Mouse (Mus musculus): ENCODE data around the gene Ube2q2. TPM values are rescaled to one million over a fixed set of nuclear protein-coding genes. Genes with fewer than 3 reads are reported as not detected.
"Not testable (repeated sequence)": the region's sequence is repeated elsewhere in the genome, so short reads cannot be mapped to it uniquely, and the experiment has no call there.

The Ube2q2 gene
- 46.7 and 47.5 TPM in 2 replicates for total RNA-seq (2021)
- long read RNA-seq, experiment 1, transcript Ube2q2-201 (13 exons, 3,456 nt), result major isoform, 40 of 63 reads
- long read RNA-seq, experiment 1, transcript Ube2q2-202 (12 exons, 1,680 nt), result minor isoform, 5 of 63 reads
- long read RNA-seq, experiment 1, transcript Ube2q2-203 (13 exons, 2,081 nt), result minor isoform, 5 of 63 reads
- long read RNA-seq, experiment 1, partial matches to known transcripts, result 5 of 63 reads
- long read RNA-seq, experiment 1, other reads (novel, unspliced or antisense), result 8 of 63 reads
- long read RNA-seq, experiment 2, transcript Ube2q2-202 (12 exons, 1,680 nt), result minor isoform, 6 of 53 reads
- long read RNA-seq, experiment 2, transcript Ube2q2-201 (13 exons, 3,456 nt), result major isoform, 38 of 53 reads
- long read RNA-seq, experiment 2, partial matches to known transcripts, result 2 of 53 reads
- long read RNA-seq, experiment 2, other reads (novel, unspliced or antisense), result 7 of 53 reads

DNA sequence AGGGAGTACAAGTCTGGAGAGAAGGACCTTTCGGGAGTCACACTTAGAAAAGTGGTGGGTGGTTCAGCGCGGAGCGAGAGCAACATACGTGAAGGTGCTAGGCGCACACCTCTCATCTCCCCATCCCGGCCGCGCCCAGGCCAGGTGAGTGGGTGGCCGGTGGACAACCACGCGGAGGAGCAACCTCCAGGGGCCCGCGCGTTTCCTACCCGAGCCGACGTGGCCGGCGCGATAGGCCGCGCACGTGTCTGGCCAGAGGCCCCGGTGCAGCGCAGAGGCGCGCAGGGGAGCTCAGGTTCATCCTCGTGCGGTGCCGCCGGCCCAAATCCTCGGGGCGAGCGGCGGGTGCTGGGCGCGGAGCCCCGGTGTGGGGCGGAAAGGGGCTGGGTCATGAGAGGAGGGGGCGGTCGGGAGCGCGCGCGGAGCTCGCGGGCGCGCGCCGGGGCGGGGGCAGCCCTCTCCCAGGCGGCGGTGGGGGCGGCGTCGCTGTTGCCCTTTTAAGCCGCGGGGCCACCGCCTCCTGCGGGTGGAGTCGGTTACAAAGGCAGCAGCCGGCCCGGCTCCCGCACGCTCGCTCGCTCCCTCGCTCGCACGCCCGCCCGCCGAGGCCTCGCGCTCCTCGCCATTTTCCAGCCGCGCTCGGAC is at the start of gene Ube2q2:
Ube2q2 (plus strand) TSS at position 1 of the 645 bp plus-strand sequence.
- peak; percentile 87 for DNase-seq

DNA sequence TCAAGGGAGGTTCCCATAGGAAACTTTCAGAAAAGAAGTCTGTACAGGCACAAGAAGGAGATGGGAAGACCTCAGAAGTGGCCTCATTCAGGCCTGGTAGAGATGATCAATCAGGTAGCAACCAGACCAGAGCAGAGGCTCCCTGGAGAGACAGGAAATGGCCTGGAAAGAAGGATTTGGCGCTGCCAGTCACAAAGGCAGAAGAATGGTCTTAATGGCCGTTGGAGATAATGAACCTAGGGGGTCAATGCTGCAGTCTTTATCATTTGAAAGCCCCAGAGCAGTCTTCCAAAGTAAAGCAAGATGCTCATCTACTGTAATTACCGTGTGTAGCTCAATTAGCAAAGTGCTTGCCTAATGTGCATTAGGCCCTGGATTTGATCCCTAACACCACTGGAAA is 47.5 kb upstream of the Ube2q2 start:
- no peak for DNase-seq

DNA sequence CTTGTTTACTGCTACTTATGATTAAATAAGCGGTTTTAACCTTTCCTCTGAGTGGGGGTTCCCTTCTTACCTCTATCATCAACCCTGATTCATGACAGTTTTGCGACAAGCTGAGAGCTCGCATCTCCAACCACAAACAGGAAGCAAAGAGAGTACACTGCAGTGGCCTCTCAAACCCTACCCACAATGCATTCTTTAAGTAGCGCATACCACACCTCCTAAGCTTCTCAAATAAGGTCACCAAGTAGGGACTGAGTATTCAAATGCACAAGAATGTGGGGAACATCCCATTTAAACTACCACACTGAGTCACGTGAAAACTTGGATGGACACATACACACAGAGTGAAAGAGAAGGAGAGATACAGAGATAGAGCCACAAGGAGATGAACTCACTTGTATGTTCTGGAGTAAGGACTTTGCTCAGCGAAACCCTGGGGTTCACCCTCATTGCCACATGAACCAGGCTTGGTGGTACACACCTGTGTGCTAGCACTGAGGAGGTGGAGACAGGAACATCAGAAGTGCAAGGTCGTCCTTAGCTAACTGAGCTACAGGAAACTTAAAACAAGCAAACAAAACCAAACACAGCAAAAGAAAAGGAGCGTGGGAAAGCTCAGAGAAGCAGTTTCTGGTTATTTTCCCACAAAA is 46.3 kb upstream of the Ube2q2 start:
- DNase-seq, result no peak

DNA sequence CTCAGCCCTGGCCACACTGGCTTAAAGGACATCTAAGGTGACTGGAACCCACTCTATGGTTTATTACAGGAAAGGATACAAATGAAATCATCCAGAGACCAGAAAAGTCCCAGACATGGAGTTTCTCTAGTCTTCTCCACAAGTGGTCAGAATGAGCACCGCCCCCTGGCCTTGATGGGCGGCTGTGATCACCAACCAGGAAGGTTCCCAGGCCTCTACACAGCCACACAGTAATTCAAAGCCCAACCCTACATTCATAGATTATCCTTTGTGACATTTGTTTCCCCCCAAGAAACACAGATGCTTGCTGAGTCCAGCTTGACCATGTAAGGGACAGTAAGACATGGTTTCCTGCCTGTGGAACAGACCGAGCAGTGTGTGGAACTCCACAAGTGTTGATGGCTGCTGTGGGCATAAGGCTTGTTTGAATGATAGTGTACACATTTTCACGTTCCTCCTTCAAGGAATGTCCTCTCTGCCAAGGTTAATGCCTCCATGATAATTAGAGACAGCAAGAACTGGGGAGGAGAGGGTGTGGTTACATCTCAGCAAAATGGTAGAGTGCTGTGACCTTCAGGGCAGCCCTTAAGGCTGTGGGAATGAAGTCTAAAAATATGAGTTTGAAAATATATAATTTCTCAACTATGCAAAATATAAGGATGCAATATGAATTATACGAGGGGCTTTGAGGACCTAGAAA is 45.6 kb upstream of the Ube2q2 start:
- DNase-seq, result no peak

DNA sequence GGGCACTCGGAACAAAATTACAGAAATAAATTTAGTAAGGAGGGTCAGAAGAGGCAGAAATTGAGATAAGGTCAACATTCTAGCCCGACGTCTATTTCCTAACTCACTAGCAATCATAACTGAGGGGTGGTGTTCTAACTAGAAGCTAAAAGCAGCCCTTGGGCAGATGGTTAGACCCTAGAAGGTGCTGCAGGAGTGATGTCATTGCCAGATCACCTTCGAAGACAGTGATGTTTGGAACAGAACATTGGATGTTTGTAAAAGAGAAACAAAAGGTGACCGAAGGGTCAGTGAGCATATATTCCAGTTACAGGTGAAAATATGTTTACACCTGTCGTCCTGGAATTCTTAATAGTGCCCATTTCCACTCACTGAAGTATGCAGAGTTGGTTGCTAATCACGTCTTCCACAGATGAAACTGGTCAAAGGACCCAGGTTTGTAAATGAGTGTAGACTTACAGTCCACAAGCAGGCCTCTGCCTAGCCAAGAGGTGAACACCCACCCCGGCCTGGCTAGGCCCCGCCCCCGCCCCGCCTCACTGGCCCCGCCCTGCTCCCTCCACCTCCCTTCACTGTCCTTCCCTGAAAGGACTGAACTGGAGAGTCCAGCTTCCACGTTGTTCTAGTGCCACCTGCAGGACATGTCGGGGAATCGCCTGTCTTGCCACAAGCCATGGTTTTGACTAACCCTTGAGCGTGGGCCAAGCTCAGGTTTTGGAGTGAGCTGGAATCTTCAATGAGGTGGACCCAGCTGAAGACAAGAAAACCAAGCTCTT is 38.4 kb upstream of the Ube2q2 start:
- peak; percentile 93 for DNase-seq

DNA sequence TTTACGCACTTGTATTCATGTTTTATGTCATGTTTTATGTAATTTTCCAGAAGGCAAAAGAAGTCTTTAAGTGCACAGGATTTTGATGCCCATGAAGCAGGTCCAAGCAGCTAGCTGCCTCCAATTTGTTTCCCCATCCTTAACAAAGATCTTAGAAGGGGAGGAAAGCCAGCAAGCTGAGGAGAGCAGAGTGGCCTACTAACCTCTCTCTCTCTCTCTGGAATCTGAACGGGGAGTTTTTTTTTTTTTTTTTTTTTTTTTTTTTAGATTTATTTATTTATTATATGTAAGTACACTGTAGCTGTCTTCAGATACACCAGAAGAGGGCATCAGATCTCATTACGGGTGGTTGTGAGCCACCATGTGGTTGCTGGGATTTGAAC is 37.8 kb upstream of the Ube2q2 start:
- not testable (repeated sequence) for DNase-seq

DNA sequence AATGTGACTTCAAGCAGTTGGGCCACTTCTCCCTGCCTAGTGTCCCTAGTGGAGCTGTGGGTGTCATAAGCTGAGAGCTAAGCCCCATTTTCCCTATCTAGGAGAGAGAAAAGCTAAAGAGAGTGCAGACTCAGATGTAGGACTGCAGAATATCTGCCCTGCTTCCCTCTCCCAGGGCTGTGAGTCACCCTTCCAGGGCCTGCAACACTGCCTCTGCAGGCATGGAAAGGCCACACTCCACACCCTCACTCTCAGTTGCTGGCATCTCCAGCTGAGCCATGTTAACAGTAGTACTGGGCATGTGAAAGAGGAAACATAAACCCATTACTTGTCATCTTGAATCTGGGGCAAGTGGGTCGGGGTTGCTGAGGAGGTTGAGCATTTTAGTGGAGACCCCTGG is 33.9 kb upstream of the Ube2q2 start:
- DNase-seq, result peak; percentile 63

DNA sequence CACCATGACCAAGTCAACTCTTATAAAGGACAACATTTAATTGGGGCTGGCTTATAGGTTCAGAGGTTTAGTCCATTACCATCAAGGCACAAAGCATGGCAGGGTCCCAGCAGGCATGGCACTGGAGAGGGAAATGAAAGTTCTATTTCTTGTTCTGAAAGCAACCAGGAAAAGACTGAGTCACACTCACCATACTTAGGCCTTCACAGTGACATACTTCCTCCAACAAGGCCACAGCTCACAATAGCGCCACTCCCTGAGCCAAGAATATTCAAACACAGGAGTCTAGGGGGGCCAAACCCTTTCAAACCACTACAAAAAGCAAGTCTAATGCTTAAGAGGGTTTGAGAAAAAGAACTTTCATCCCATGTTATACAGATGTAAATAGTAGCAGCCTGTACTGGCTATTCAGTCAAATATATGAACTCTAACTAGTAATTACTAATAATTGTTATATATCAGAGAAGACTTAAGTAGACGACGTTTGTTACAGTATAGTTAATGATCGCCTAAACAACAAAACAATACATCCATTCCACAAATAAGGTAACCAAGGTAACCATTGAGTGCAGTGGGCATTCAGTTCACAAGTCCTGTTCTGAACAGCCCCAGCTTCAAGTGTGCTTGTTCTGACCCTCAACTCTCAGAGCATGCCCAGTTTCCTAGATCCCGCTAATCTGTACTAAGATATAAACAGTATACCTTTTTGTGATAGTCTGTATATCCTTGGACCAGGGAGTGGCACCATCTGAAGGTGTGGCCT is 31.2 kb upstream of the Ube2q2 start:
- peak; percentile 30 for DNase-seq

DNA sequence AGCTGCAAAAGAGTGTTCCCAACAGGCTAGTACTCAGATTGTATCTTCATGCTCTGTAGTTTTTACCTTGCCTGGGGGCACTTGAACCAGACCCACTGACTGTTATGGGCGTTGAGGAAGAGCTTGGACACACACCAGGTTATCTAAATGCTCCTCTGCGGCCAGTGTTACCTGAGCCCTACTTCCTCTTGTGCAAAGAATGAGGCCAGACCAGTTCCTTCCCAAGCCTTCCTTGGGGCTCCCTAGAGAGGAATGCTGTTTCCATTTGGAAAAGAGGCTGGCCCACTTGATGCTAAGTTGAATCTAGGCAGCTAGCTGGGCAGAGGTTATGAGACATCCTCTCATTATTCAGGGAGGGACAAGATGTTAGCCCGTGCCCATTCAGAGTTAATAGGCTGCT is 26.1 kb upstream of the Ube2q2 start:
- no peak for DNase-seq

DNA sequence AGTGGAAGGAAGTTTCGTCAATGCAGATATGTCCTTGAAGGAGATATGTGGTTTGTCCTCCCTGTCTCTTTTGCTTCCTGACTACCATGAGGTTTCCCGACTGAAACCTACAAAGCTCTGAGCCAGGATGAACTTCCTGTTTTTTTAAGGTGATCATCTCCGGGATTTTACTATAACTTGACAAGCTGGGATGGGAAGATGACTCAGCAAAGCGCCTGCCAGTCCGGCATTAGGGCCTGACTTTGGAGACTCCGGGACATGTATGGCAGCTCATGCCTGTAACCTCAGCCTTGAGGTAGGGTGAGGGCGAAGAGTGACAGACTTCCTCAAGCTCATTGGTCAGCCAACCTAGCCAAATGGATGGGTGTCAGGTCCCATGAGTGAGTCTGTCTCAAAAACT is 22.9 kb upstream of the Ube2q2 start:
- DNase-seq, result no peak

DNA sequence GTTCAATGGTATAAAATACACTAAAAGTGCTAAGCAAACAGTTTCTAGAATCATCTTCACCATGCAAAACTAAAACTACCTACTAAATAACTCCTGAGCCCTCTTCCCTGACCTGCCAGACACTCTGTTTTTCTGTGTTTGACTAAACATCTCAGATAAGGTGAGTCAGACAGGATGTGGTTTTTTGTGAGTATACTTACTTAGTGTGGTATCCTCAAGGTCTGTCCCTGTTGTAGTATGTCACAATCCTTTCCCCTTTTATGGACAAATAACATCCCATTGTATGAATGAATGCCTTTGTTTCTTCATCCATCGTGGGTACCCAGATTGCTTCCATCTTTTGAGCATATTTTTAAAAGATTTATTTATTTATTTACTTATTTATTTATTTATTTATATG is 22.4 kb upstream of the Ube2q2 start:
- no peak for DNase-seq

DNA sequence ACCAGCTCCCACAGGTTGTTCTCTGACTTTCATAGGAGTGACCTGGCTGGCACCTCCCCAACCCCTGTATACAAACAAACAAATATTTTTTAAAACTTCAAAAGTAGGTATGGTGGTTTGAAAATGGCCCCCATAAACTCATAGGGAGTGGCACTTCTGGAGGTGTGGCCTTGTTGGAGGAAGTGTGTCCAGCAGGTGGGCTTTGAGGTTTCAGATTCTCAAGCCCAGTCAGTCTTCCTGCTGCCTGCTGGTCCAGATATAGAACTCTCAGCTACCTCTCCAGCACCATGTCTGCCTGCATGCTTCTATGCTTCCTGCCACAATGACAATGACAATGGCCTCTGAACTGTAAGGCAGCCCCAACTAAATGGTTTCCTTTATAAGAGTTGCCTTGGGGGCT is 16.8 kb upstream of the Ube2q2 start:
- DNase-seq, result no peak

DNA sequence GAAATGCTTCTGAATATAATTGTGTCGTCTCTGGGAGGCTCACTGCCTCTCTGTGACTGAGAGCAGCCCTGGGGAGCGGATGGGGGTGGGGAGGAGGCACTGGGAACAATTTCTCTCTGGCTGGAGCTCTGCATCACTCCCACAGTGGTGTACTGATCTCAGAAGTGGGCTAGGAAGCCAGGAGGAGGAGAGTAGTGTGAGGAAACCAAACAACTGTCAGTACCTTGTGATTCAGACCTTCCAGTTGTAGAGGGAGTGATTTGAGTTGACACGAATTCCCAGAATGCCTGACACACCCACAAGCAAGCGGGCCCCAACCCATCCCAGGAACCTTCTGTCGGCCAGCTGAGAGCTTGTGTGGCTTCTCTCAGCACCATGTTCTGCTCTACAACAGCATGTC is 12.1 kb upstream of the Ube2q2 start:
- DNase-seq, result peak; percentile 51

DNA sequence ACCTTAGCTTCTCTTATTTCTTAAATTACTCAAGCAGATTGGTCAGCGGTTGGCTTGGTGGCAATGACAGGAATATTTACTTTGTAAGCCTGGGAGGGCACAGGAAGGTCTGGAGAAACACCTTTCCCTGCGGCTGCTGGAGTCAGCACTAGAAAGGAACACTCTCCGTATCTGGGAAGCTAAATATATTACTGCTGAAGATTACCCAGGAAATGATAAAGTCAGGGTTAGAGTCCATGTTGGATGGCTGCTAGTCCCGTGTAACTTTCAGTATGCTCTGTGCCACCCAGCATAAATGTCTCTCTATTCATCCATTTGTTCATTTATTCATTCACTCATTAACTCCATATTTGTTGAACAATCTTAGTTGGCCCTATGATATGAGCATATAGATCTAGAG is 11.5 kb upstream of the Ube2q2 start:
- DNase-seq, result no peak

DNA sequence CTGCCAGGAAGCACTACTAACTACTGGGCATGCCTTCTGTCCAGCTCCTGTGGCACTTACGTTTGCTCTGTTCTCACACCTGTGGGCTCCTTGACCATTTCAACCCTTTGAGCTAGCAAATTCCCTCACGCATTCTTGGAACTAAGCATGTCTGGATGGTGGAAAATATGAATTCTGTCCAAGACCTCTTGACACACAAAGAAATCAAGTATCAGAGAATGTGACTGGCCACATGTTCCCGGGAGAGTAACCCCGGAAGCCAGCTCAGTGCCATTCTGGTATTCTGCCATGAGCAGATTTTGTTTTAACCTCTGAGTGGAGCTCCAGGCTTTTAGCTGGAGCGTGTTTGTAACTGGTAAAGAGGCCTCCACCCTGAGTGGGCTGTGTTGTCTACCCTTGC is 8.7 kb upstream of the Ube2q2 start:
- peak; percentile 58 for DNase-seq

DNA sequence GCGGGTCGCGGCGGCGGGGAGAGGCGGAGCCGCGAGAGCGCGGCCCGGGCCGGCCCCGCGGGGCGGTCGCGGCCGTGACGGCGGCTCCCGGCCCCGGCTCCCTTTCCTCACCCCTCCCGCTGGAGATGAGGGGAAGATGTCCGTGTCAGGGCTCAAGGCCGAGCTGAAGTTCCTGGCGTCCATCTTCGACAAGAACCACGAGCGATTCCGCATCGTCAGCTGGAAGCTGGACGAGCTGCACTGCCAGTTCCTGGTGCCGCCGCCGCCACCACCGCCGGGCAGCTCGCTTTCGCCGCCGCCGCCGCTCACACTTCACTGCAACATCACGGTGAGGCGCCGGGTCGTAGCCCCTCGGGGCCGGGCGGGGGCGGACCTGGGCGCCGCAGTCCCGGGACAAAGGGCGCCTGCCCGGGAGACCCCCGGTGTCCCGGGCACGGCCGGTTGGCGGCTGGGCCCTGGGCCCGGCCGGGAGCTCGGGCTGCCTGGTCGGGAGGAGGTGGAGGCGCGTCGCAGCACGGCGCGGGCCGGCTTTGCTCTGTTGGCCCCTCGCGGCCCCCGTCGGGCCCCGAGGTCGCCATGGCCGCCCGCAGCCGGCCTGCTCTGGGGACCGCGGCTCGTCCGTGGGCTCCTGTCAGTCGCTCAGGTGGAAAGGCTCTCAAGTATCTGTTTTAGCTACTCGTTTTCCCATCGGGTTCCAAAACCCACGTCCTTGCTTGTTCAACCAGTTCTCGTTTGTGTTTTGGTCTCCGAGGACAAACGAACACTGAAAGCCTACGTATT is 1.0 kb downstream of the Ube2q2 start:
- peak; percentile 77 for DNase-seq

DNA sequence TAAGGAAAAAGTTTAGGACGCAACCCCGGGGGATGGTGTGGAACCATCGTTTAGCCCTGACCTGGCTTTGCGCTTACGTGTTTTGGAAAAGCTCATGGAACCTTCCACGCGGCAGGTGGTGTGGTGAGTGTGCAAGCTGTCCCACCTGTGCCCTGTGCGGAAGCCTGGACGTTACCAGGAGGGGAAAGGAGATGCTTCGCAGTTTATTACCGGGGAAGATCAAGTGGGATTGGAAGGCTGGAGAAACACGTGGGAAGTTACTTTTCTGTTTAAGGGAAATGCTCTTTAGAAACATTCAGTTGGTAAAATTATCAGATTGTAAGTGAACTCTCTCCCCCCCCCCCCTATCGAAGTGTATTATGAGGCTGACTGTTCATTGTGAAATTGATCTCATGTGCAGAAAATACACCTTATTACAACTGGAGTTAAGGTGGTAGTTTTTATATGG is 1.6 kb downstream of the Ube2q2 start:
- peak; percentile 46 for DNase-seq

DNA sequence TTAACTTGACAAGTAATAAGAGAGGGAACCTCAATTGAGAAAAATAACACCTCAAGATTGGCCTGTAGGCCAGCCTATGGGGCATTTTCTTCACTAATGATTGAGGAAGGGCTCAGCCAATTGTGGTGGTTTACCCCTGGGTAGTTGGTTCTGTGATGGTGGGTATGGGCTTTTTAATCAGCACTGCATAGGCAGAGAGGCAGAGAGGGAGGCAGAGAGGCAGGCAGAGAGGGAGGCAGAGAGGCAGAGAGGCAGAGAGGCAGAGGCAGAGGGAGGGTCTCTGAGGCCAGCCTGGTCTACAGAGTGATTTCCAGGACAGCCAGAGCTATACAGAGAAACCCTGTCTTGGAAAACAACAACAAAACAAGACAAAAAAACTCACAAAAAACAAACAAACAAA is 2.4 kb downstream of the Ube2q2 start:
- DNase-seq, result peak; percentile 22

DNA sequence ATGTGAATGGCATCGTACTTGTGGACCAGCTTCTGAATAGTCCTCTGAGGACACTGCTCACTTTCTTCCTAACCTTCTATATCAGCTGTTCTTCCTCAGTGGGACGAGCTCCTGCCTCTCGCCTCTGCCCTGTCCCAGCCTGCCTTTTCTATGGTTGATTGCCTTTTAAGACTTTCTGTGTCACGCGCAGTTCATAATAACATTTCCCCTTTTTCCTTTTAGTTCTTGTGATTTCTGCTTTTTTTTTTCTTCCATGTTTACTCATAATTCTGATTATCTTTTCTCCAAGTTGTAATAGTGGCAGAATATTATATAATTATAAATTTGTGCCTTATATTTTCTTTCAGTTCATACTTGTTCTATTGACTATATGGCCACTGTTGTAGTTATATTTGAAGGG is 4.3 kb downstream of the Ube2q2 start:
- DNase-seq, result no peak
